Mouse (Mus musculus) embryonic stem cell, embryonic (primary cell): ENCODE results near the gene Gpatch8.

Experiments
- CTCF ChIA-PET, 4 experiments: fragments of 300-600 bp in 2 of 4; fragments of 350-600 bp in 2 of 4; sonication (Branson Sonifier 250); formaldehyde crosslinking; loops; one replicate each; lab custom pipeline; 2022; ENCODE audit warnings: inconsistent platforms in 2 of 4; lab: Charles Lee
- POLR2A ChIA-PET, 4 experiments: fragments of 300-600 bp in 2 of 4; fragments of 350-600 bp in 2 of 4; sonication (Branson Sonifier 250); formaldehyde crosslinking; loops; one replicate each; lab custom pipeline; 2022; ENCODE audit warnings: antibody characterized with exemption in 4 of 4, inconsistent platforms in 1 of 4; lab: Charles Lee

Gene Gpatch8

GRCm38 (mm10) chr11:102460541-102460940 is 95.7 kb downstream of the Gpatch8 start:
- ChIA-PET POLR2A (interaction anchor here in 3 of 4 experiments (0.6 to 2.8 kb wide), 7 partner anchors 12 to 52 kb away, joined by 3 to 17 read pairs (median 3); partner anchors contain the start of genes Fam171a2 (in 1 of the 3) and Slc25a39 (in 1 of the 3)), CTCF (interaction anchor here in 3 of 4 experiments (0.5 to 2.2 kb wide), 10 partner anchors 14 to 422 kb away, joined by 3 to 9 read pairs (median 4); partner anchors contain the start of genes Fam171a2 (in 2 of the 3) and Fzd2 (in 1 of the 3))

- ChIA-PET POLR2A (interaction anchor here in 3 of 4 experiments (0.6 to 4.6 kb wide), 33 partner anchors 10 to 561 kb away, joined by 3 to 51 read pairs (median 3); partner anchors contain the start of genes Slc25a39 (in 3 of the 3), Fam171a2 (in 2 of the 3), G6pc3 (in 1 of the 3) and Hdac5 (in 1 of the 3)), CTCF (interaction anchor here (0.6 to 4.2 kb wide), 33 partner anchors 8 to 608 kb away, joined by 3 to 27 read pairs (median 4); partner anchors contain the start of genes Fam171a2 (in 3 of the 4), BC030867 (in 2 of the 4), Grn (in 2 of the 4) and Fzd2 (in 1 of the 4))
These were observed 100.3 kb downstream of the Gpatch8 start for GRCm38 (mm10) chr11:102455740-102456396.

- CTCF ChIA-PET = interaction anchor here (0.6 to 2.0 kb wide), 6 partner anchors 15 to 261 kb away, joined by 3 to 10 read pairs (median 4); partner anchors contain the start of gene Fzd2 (in 1 of the 4)
- POLR2A ChIA-PET = interaction anchor here (0.6 to 2.1 kb wide), 8 partner anchors 9 to 610 kb away, joined by 3 to 13 read pairs (median 6); partner anchors contain the start of genes Grn (in 1 of the 4) and Slc25a39 (in 1 of the 4)
These were observed 103.1 kb downstream of the Gpatch8 start for GRCm38 (mm10) chr11:102453131-102453530.

GRCm38 (mm10) chr11:102449043-102450008 is 106.9 kb downstream of the Gpatch8 start:
- POLR2A ChIA-PET = interaction anchor here in 3 of 4 experiments (0.7 to 6.2 kb wide), 10 partner anchors 10 to 806 kb away, joined by 3 to 44 read pairs (median 6); partner anchors contain the start of genes Grn (in 2 of the 3) and Slc25a39 (in 1 of the 3)
- CTCF ChIA-PET = interaction anchor here (0.6 to 5.5 kb wide), 9 partner anchors 8 to 535 kb away, joined by 3 to 86 read pairs (median 9); partner anchors contain the start of gene Grn (in 1 of the 4)

GRCm38 (mm10) chr11:102448327-102448726 is 107.9 kb downstream of the Gpatch8 start:
- ChIA-PET POLR2A (interaction anchor here (0.5 to 6.2 kb wide), 20 partner anchors 10 to 668 kb away, joined by 3 to 44 read pairs (median 5); partner anchors contain the start of genes Grn (in 2 of the 4), Slc25a39 (in 2 of the 4), Gpatch8 (in 1 of the 4) and Hexim1 (in 1 of the 4)), CTCF (interaction anchor here (0.5 to 5.5 kb wide), 24 partner anchors 8 to 536 kb away, joined by 3 to 86 read pairs (median 5); partner anchors contain the start of genes Asb16 (in 1 of the 4), BC030867 (in 1 of the 4) and Grn (in 1 of the 4))

GRCm38 (mm10) chr11:102447497-102447896 is 108.7 kb downstream of the Gpatch8 start, which contains the start of gene Fam171a2:
Fam171a2 (minus strand) TSS chr11:102447682.
- CTCF ChIA-PET = interaction anchor here (0.6 to 5.5 kb wide), 69 partner anchors 8 to 1606 kb away, joined by 3 to 86 read pairs (median 4); partner anchors contain the start of genes BC030867 (in 2 of the 4), Asb16 (in 1 of the 4), Fzd2 (in 1 of the 4) and Grn (in 1 of the 4)
- POLR2A ChIA-PET = interaction anchor here (0.5 to 6.2 kb wide), 33 partner anchors 8 to 200 kb away, joined by 3 to 44 read pairs (median 4); partner anchors contain the start of genes Grn (in 2 of the 4), Slc25a39 (in 2 of the 4), Fzd2 (in 1 of the 4) and Gpatch8 (in 1 of the 4)

DNA sequence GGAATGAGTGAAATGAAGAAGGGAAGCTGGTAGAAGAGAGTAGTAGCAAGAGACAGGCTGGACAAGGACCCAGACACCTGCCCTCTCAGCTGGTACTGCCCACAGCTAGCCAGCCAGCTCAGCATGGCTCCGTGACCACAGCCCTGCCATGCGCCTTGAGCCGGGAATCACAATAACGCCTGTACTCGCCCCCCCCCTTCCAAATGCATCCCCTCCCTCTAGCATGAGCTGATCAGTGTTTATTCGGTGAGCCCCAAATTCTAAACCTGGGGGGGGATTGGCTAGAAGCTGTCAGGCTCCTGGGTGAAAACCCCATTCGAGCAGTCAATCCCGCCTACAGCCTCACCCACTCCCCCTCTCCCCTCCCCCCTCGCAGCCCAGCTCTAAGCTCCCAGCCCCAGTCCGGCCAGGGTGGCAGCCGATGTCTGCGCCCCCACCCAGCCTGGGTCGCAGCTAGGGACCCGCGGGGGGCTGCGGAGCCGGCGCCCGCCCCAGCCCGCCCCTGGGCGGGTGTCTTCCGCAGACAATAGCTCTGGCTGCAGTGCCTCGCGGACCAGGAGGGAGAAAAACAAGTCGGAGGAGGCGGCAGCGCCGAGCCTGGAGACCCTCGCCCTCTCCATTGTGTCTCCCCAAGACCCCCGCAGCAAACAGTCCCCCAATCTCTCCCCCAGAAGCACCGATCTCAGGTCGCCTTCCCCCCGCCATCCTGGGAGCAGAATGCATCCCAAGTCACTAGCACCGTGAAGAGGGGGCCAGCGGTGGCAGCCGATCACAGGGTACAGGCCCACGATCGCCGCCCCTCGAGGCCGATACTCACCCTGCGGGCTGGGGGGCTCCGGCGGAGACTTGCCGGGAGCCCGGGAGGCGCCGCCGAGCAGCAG is 109.4 kb downstream of the Gpatch8 start:
- CTCF ChIA-PET = interaction anchor here (0.6 to 5.5 kb wide), 81 partner anchors 8 to 1605 kb away, joined by 3 to 86 read pairs (median 4); partner anchors contain the start of genes BC030867 (in 2 of the 4), Asb16 (in 1 of the 4), Fzd2 (in 1 of the 4) and Grn (in 1 of the 4)
- POLR2A ChIA-PET = interaction anchor here (0.6 to 6.2 kb wide), 53 partner anchors 8 to 364 kb away, joined by 3 to 44 read pairs (median 4); partner anchors contain the start of genes Grn (in 3 of the 4), BC030867 (in 2 of the 4), Rundc3a (in 2 of the 4) and Slc25a39 (in 2 of the 4)

- CTCF ChIA-PET = interaction anchor here (0.5 to 5.5 kb wide), 25 partner anchors 7 to 1020 kb away, joined by 3 to 86 read pairs (median 5); partner anchors contain the start of genes BC030867 (in 1 of the 4), Grn (in 1 of the 4), Itga2b (in 1 of the 4) and Tmub2 (in 1 of the 4)
- POLR2A ChIA-PET = interaction anchor here (0.6 to 6.2 kb wide), 46 partner anchors 8 to 929 kb away, joined by 3 to 44 read pairs (median 4); partner anchors contain the start of genes Grn (in 3 of the 4), BC030867 (in 2 of the 4), Rundc3a (in 2 of the 4) and Slc25a39 (in 2 of the 4)
These were observed 110.3 kb downstream of the Gpatch8 start for GRCm38 (mm10) chr11:102445891-102446361.

DNA sequence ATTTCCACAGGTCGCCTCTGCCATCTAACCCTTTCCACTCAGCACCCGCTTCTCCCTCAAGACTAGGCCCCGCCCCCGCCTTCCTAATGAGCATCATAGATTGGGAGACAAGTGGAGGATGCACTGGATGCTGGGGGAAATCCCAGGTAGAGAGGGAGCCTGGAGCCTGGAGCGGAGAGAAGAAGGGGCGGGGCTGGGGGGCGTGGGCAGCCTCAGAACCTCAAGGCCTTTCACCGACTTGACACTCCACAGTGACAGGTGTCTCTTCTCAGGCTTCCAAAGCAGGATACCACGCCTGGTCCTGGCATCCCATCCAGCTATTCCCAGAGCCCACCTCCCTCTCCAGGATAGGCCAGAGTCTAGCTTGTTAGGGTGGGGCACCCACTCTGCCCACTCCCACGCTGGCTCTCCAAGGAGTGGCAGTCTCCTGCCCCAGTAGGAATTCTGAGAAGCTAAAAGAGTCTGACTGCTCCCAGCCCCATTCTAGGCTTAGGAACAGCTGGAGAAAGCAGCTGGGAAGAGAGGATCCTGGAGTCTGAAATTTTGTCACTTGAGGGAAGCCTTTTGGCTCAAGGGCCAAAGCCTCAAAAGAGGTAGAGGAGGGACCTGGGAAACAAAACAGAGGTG is 110.8 kb downstream of the Gpatch8 start:
- ChIA-PET CTCF (interaction anchor here (0.5 to 5.5 kb wide), 23 partner anchors 8 to 1020 kb away, joined by 3 to 86 read pairs (median 5); partner anchors contain the start of genes BC030867 (in 1 of the 4), Grn (in 1 of the 4) and Itga2b (in 1 of the 4)), POLR2A (interaction anchor here in 3 of 4 experiments (0.5 to 6.2 kb wide), 37 partner anchors 7 to 929 kb away, joined by 3 to 44 read pairs (median 4); partner anchors contain the start of genes Grn (in 2 of the 3), Slc25a39 (in 2 of the 3), BC030867 (in 1 of the 3) and Rundc3a (in 1 of the 3))

DNA sequence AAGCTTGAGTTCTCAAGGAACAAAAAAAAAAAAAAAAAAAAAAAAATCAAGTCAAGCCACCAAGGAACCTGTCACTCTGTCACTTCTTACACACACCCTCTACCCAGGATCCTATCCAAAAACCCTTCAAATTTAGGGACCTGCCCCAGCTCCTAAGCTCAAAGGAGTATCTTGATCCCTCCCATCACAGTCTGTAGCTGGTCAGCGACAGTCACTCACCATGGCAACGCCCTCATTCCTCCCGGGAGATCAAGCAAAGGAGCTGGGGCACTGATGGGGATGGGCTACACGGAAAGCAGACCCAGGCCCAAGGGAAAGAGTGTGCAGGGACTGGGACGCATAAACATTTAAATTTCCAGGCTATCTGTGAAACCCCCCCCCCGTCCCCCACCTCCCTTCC is 111.4 kb downstream of the Gpatch8 start:
- CTCF ChIA-PET = interaction anchor here in 3 of 4 experiments (0.6 to 5.5 kb wide), 13 partner anchors 7 to 403 kb away, joined by 3 to 86 read pairs (median 4); partner anchors contain the start of genes BC030867 (in 1 of the 3), Grn (in 1 of the 3) and Itga2b (in 1 of the 3)
- POLR2A ChIA-PET = interaction anchor here (0.5 to 6.2 kb wide), 21 partner anchors 8 to 378 kb away, joined by 3 to 44 read pairs (median 5); partner anchors contain the start of genes Grn (in 2 of the 4) and Slc25a39 (in 2 of the 4)

GRCm38 (mm10) chr11:102444321-102444720 is 111.9 kb downstream of the Gpatch8 start:
- POLR2A ChIA-PET = interaction anchor here (0.6 to 6.2 kb wide), 16 partner anchors 9 to 378 kb away, joined by 3 to 44 read pairs (median 4); partner anchors contain the start of genes Grn (in 2 of the 4) and Slc25a39 (in 1 of the 4)
- CTCF ChIA-PET = interaction anchor here in 3 of 4 experiments (0.6 to 5.5 kb wide), 7 partner anchors 10 to 402 kb away, joined by 3 to 42 read pairs (median 3); partner anchors contain the start of gene Grn (in 1 of the 3)

DNA sequence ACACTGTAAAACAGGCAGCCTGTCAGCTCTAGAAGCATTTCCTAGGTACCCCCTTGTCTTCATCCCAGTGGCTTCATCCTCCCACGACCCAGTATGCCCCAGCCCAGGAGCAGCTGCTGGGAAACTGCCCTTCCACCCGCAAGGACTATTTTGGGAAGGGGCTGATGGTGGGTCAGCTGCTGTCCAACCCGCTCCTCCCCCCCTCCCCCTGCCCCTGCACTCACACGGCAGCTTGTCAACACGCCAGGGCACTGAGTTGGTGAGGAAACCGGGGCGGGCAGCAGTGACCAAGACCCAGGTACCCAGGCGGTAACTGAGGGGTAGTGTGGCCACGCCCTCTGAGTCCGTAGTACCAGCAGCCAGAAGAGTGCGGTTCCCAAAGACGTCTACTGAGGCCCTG is 112.5 kb downstream of the Gpatch8 start:
- ChIA-PET POLR2A (interaction anchor here in 3 of 4 experiments (0.6 to 6.2 kb wide), 10 partner anchors 9 to 289 kb away, joined by 3 to 44 read pairs (median 4); partner anchors contain the start of genes Grn (in 1 of the 3) and Slc25a39 (in 1 of the 3)), CTCF (interaction anchor here in 2 of 4 experiments (0.7 to 5.5 kb wide), 5 partner anchors 13 to 223 kb away, joined by 3 to 42 read pairs (median 4); partner anchors contain the start of genes BC030867 (in 1 of the 2) and Grn (in 1 of the 2))

DNA sequence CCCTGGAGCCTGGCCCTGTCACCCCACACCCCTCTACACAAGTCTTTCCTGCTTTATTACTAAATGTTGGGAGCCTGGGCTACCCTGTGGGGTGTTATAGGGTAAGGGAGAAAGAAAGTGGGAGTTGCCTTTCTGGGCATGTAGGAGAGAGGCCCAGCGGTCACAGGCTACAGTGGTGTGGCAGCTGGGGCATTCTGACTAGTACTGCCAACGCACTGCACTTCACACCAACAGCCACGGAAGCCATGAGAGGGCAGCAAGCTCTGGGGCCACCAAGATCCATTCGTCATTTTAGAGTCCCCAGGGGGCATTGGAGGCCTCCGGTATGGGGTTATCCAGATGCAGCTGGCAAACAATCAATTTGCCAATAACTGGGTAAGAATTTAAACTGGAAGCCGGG is 114.1 kb downstream of the Gpatch8 start:
- ChIA-PET CTCF (interaction anchor here in 3 of 4 experiments (0.6 to 1.5 kb wide), 4 partner anchors 12 to 461 kb away, joined by 3 to 6 read pairs (median 4); partner anchors contain the start of gene Grn (in 1 of the 3)), POLR2A (interaction anchor here in 1 of 4 experiments (1.2 kb wide), 1 partner anchor 12 kb away, joined by 4 read pairs; the partner anchor contains the start of gene Grn)
